Mouse (Mus musculus) MEL (cell line): ENCODE results near the gene Fbxw8. TPM values are rescaled to one million over a fixed set of nuclear protein-coding genes. Genes with fewer than 3 reads are reported as not detected.

Experiments
- DNase-seq: peaks from one replicate; pipeline ENCODE4 v3.0.0; 2011; ENCODE audit warnings: low read depth, low spot score
- H3K27ac ChIP-seq: 2 replicates; pipeline ENCODE4 v1.5.1; 2012; ENCODE audit warnings: low read depth, mild to moderate bottlenecking, control low read depth, low read length, moderate library complexity; ENCODE audit not compliant: control insufficient read depth
- H3K27me3 ChIP-seq, 2 experiments: fragments of 150-350 bp in 1 of 2; sonication (generic) in 1 of 2; 2 replicates each; pipeline ENCODE4 v1.6.1; 2012; ENCODE audit warnings: low read length in 2 of 2, mild to moderate bottlenecking in 2 of 2, improper control_type of control experiment in 1 of 2, moderate library complexity in 1 of 2; ENCODE audit not compliant: insufficient read depth in 2 of 2, control insufficient read depth in 1 of 2
- H3K36me3 ChIP-seq, 2 experiments: 2 replicates each; pipeline ENCODE4 v1.6.1; 2012 to 2014; ENCODE audit warnings: low read length in 2 of 2, improper control_type of control experiment in 1 of 2, inconsistent platforms in 1 of 2, mild to moderate bottlenecking in 1 of 2; ENCODE audit not compliant: insufficient read depth in 2 of 2, control insufficient read depth in 1 of 2
- H3K4me1 ChIP-seq, 2 experiments: fragments of 150-350 bp in 1 of 2; sonication (generic) in 1 of 2; 2 replicates each; pipeline ENCODE4 v1.6.1; 2012; ENCODE audit warnings: low read length in 2 of 2, improper control_type of control experiment in 1 of 2, mild to moderate bottlenecking in 1 of 2; ENCODE audit not compliant: insufficient read depth in 2 of 2, control insufficient read depth in 1 of 2
- H3K4me3 ChIP-seq, 2 experiments: fragments of 150-350 bp in 1 of 2; sonication (generic) in 1 of 2; 2 replicates each; pipeline ENCODE4 v1.5.1; 2012; ENCODE audit warnings: low read depth in 2 of 2, low read length in 2 of 2, mild to moderate bottlenecking in 2 of 2, moderate library complexity in 2 of 2, control low read depth in 1 of 2, improper control_type of control experiment in 1 of 2; ENCODE audit not compliant: control insufficient read depth in 1 of 2, insufficient read depth in 1 of 2
- H3K79me2 ChIP-seq: 2 replicates; pipeline ENCODE4 v1.6.1; 2012; ENCODE audit warnings: mild to moderate bottlenecking, low read length, moderate library complexity; ENCODE audit not compliant: control insufficient read depth, poor library complexity, insufficient read depth
- H3K9ac ChIP-seq: 2 replicates; pipeline ENCODE4 v1.6.1; 2012; ENCODE audit warnings: low read depth, mild to moderate bottlenecking, control low read depth, low read length, moderate library complexity; ENCODE audit not compliant: control insufficient read depth, poor library complexity, severe bottlenecking
- H3K9me3 ChIP-seq: fragments of 150-350 bp; sonication (generic); replicated peaks from 2 replicates; pipeline ENCODE4 v1.6.1; 2012; ENCODE audit warnings: mild to moderate bottlenecking, low read length, improper control_type of control experiment, moderate library complexity; ENCODE audit not compliant: insufficient read depth
- BHLHE40 ChIP-seq: IDR thresholded peaks from 2 replicates; pipeline ENCODE4 v1.6.1; 2012; ENCODE audit warnings: low read depth, mild to moderate bottlenecking, inconsistent platforms, low read length, improper control_type of control experiment, borderline replicate concordance
- CTCF ChIP-seq, 3 experiments: IDR thresholded peaks in 2 of 3; conservative IDR thresholded peaks in 1 of 3; 2 replicates each; pipeline ENCODE4 v1.5.1; 2011 to 2012; ENCODE audit warnings: low read length in 3 of 3, low read depth in 2 of 3, mild to moderate bottlenecking in 2 of 3, improper control_type of control experiment in 1 of 3, inconsistent platforms in 1 of 3, mixed read lengths in 1 of 3, moderate library complexity in 1 of 3; ENCODE audit not compliant: control insufficient read depth in 1 of 3, insufficient read depth in 1 of 3, poor library complexity in 1 of 3, severe bottlenecking in 1 of 3
- E2F4 ChIP-seq: IDR thresholded peaks from 2 replicates; pipeline ENCODE4 v1.6.1; 2011; ENCODE audit warnings: low read depth, low read length, improper control_type of control experiment, borderline replicate concordance
- ELF1 ChIP-seq: IDR thresholded peaks from 2 replicates; pipeline ENCODE4 v1.6.1; 2014; ENCODE audit warnings: low read depth, mild to moderate bottlenecking, inconsistent platforms, low read length, improper control_type of control experiment, moderate library complexity
- EP300 ChIP-seq, 2 experiments: IDR thresholded peaks; 2 replicates each; pipeline ENCODE4 v1.6.1; 2011; ENCODE audit warnings: improper control_type of control experiment in 2 of 2, low read length in 2 of 2, low read depth in 1 of 2, mild to moderate bottlenecking in 1 of 2
- ETS1 ChIP-seq: IDR thresholded peaks from 2 replicates; pipeline ENCODE4 v1.6.1; 2012; ENCODE audit warnings: low read depth, mild to moderate bottlenecking, inconsistent platforms, low read length, improper control_type of control experiment, moderate library complexity
- GABPA ChIP-seq: IDR thresholded peaks from 2 replicates; pipeline ENCODE4 v1.6.1; 2012; ENCODE audit warnings: low read depth, mild to moderate bottlenecking, inconsistent platforms, low read length, improper control_type of control experiment, moderate library complexity
- GATA1 ChIP-seq: IDR thresholded peaks from 2 replicates; pipeline ENCODE4 v1.6.1; 2011; ENCODE audit warnings: low read depth, low read length, improper control_type of control experiment
- HCFC1 ChIP-seq: IDR thresholded peaks from 2 replicates; pipeline ENCODE4 v1.6.1; 2012; ENCODE audit warnings: low read depth, mild to moderate bottlenecking, inconsistent platforms, low read length, improper control_type of control experiment, moderate library complexity
- KAT2A ChIP-seq: conservative IDR thresholded peaks from 2 replicates; pipeline ENCODE4 v1.6.1; 2012; ENCODE audit warnings: low read depth, low read length, improper control_type of control experiment, inconsistent platforms
- MAX ChIP-seq: IDR thresholded peaks from 2 replicates; pipeline ENCODE4 v1.6.1; 2011; ENCODE audit warnings: low read length, improper control_type of control experiment
- MXI1 ChIP-seq: IDR thresholded peaks from 2 replicates; pipeline ENCODE4 v1.6.1; 2011; ENCODE audit warnings: mild to moderate bottlenecking, low read depth, low read length, improper control_type of control experiment
- MYB ChIP-seq: IDR thresholded peaks from 2 replicates; pipeline ENCODE4 v1.6.1; 2011; ENCODE audit warnings: mild to moderate bottlenecking, low read depth, low read length, improper control_type of control experiment
- MYC ChIP-seq: IDR thresholded peaks from 2 replicates; pipeline ENCODE4 v1.6.1; 2011; ENCODE audit warnings: low read depth, mild to moderate bottlenecking, low read length, improper control_type of control experiment, moderate library complexity
- NELFE ChIP-seq: IDR thresholded peaks from 2 replicates; pipeline ENCODE4 v1.6.1; 2011; ENCODE audit warnings: low read depth, low read length, improper control_type of control experiment
- NRF1 ChIP-seq: IDR thresholded peaks from 2 replicates; pipeline ENCODE4 v1.6.1; 2014; ENCODE audit warnings: low read depth, mild to moderate bottlenecking, inconsistent platforms, low read length, improper control_type of control experiment, moderate library complexity; ENCODE audit not compliant: poor library complexity, insufficient read depth, severe bottlenecking
- POLR2AphosphoS2 ChIP-seq: IDR thresholded peaks from 2 replicates; pipeline ENCODE4 v1.6.1; 2011; ENCODE audit warnings: low read length, improper control_type of control experiment
- RAD21 ChIP-seq: IDR thresholded peaks from 2 replicates; pipeline ENCODE4 v1.6.1; 2011; ENCODE audit warnings: mild to moderate bottlenecking, low read depth, low read length, improper control_type of control experiment
- RCOR1 ChIP-seq: IDR thresholded peaks from 2 replicates; pipeline ENCODE4 v1.6.1; 2012; ENCODE audit warnings: low read depth, mild to moderate bottlenecking, inconsistent platforms, low read length, improper control_type of control experiment
- SIN3A ChIP-seq: IDR thresholded peaks from 2 replicates; pipeline ENCODE4 v1.6.1; 2012; ENCODE audit warnings: low read length, improper control_type of control experiment, inconsistent platforms
- SMC3 ChIP-seq: IDR thresholded peaks from 2 replicates; pipeline ENCODE4 v1.6.1; 2011; ENCODE audit warnings: low read depth, low read length, improper control_type of control experiment
- TAL1 ChIP-seq: IDR thresholded peaks from 2 replicates; pipeline ENCODE4 v1.6.1; 2012; ENCODE audit warnings: mild to moderate bottlenecking, inconsistent platforms, low read length, moderate library complexity, mixed read lengths
- TCF12 ChIP-seq: IDR thresholded peaks from 2 replicates; pipeline ENCODE4 v1.6.1; 2014; ENCODE audit warnings: low read depth, mild to moderate bottlenecking, inconsistent platforms, low read length, improper control_type of control experiment, moderate library complexity
- USF1 ChIP-seq: IDR thresholded peaks from 2 replicates; pipeline ENCODE4 v1.6.1; 2014; ENCODE audit warnings: low read depth, mild to moderate bottlenecking, inconsistent platforms, low read length, improper control_type of control experiment, moderate library complexity
- USF2 ChIP-seq, 2 experiments: IDR thresholded peaks; 2 replicates each; pipeline ENCODE4 v1.6.1; 2011 to 2012; ENCODE audit warnings: improper control_type of control experiment in 2 of 2, low read length in 2 of 2, borderline replicate concordance in 1 of 2, inconsistent platforms in 1 of 2, low read depth in 1 of 2, mild to moderate bottlenecking in 1 of 2; ENCODE audit not compliant: insufficient read depth in 1 of 2
- ZMIZ1 ChIP-seq: IDR thresholded peaks from 2 replicates; pipeline ENCODE4 v1.6.1; 2012; ENCODE audit warnings: low read depth, mild to moderate bottlenecking, inconsistent platforms, low read length, improper control_type of control experiment, moderate library complexity
- ZNF384 ChIP-seq: IDR thresholded peaks from 2 replicates; pipeline ENCODE4 v1.6.1; 2012; ENCODE audit warnings: low read depth, mild to moderate bottlenecking, inconsistent platforms, low read length, improper control_type of control experiment
- polyA plus RNA-seq, 2 experiments: library from polyadenylated mRNA; stranded (reverse) in 1 of 2; unstranded in 1 of 2; fragments of >175 nt in 1 of 2; fragments of >200 nt in 1 of 2; gene quantifications; 2 replicates each; pipeline versions ENCODE4 v1.2.1 to v1.2.4; 2012; ENCODE audit warnings: low replicate concordance in 2 of 2, low read depth in 1 of 2; ENCODE audit not compliant: insufficient read length in 2 of 2, insufficient read depth in 1 of 2, missing spikeins in 1 of 2
- total RNA-seq: library from RNA; depleted of rRNA; stranded (reverse); fragments of 300-350 nt; gene quantifications from 2 replicates; pipeline ENCODE4 v1.2.3, GENCODE M21; 2012

Gene Fbxw8
- total and polyA plus RNA-seq, 3 experiments, result 49.9 to 57.4 (median 52.5) TPM

DNA sequence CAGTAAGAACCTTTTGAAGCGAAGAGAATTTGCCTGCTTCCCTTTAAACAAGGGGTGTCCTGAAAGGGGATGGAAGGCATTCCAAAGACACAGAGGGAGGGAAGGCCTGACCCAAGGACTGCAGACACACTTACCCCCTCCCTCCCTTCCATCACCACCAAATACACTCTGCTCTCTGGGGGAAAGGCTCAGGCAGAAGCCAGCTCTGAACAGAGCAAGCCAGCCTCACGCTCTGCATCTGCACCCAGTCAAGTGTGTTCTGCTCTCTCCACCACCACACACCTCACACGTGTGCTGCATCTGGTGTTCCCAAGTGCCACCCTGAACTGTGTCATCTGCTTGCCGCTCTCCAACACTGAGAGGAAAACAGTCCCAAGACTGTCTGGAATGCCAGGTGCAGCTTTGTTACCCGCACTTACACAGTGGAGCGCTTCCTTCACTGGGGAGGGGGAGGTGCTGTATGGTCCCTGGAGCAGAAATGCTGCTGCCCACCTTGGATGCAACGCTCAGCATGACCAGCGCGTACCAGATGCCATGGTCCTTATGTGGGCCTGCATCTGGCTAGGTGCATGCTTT, 73.8 kb downstream of the Fbxw8 start:
- Histone ChIP-seq H3K4me1 (peaks cover 0 to 3% of the 10 kb centered on the region in 2 experiments; a peak in 1 of 4 replicates), H3K9ac (no peak overlapping the region), H3K36me3 (no peaks in the 10 kb centered on the region; a peak in 1 of 4 replicates), H3K27ac (no peak overlapping the region), H3K4me3 (no peak overlapping the region), H3K9me3 (no peaks in the 10 kb centered on the region), H3K79me2 (no peaks in the 10 kb centered on the region), H3K27me3 (no peaks in the 10 kb centered on the region)
- DNase-seq, result no peak
- TF ChIP-seq ZNF384 (no peak), HCFC1 (no peak), POLR2AphosphoS2 (no peak), ZMIZ1 (no peak), TAL1 (no peak), KAT2A (no peak), CTCF (IDR thresholded peaks at IDR 0.05 in 2 of 3, conservative IDR thresholded peaks at IDR 0.05 in 1 of 3; ENCODE audit: control insufficient read depth in 1 of 3, insufficient read depth in 1 of 3, low read depth in 2 of 3, low read length in 3 of 3, poor library complexity in 1 of 3, severe bottlenecking in 1 of 3) (no peak), NRF1 (no peak), MXI1 (no peak), SMC3 (no peak), MAX (no peak), USF1 (no peak)

DNA sequence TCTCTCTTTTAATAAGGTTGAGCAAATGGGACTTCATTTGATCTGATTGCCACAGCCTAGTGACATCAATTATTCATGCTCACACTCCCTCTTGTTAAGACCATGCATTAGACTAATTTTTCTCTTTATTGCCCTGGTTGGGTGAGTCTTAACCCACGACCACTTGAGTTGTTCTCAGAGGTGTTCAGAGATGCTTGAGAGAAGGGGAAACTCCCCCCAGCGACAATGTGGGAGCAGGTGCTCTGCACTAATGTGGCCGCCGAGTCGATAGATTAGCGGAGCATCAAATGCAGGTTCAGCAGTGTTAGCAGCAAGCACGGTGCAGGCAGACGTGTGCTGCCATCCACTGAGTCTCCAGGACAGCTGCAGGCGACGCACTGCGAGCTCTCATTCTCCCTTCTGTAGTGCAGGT, 75.4 kb downstream of the Fbxw8 start:
- TF ChIP-seq TCF12, result no peak
- no peak for TF ChIP-seq MYC
- TF ChIP-seq GATA1, result no peak
- no peak for TF ChIP-seq TAL1
- TF ChIP-seq EP300 (IDR thresholded peaks at IDR 0.05; ENCODE audit: low read depth in 1 of 2, low read length in 2 of 2), result no peak
- no peak for TF ChIP-seq GABPA
- no peak for TF ChIP-seq RAD21
- no peak for TF ChIP-seq SIN3A
- no peak for TF ChIP-seq E2F4
- TF ChIP-seq BHLHE40, result no peak
- no peak for TF ChIP-seq MYB
- no peak for TF ChIP-seq ETS1
- TF ChIP-seq NELFE, result no peak
- TF ChIP-seq USF2 (IDR thresholded peaks at IDR 0.05; ENCODE audit: borderline replicate concordance in 1 of 2, insufficient read depth in 1 of 2, low read depth in 1 of 2, low read length in 2 of 2), result no peak
- no peak for TF ChIP-seq HCFC1
- no peak for TF ChIP-seq RCOR1
- TF ChIP-seq SMC3, result no peak
- TF ChIP-seq ZNF384, result no peak
- TF ChIP-seq ELF1, result no peak
- Histone ChIP-seq H3K27me3 (no peaks in the 10 kb centered on the region), H3K27ac (no peak overlapping the region), H3K9ac (no peak overlapping the region), H3K9me3 (no peaks in the 10 kb centered on the region), H3K4me3 (no peak overlapping the region), H3K4me1 (peaks cover 0 to 3% of the 10 kb centered on the region in 2 experiments; a peak in 1 of 4 replicates), H3K36me3 (no peaks in the 10 kb centered on the region; a peak in 1 of 4 replicates), H3K79me2 (no peaks in the 10 kb centered on the region)
- DNase-seq, result no peak
